Mouse (Mus musculus) thymus, adult 2 months (tissue): ENCODE results near the gene Dcst2.

Experiments used
- CTCF ChIP-seq: fragments of 200-500 bp; IDR thresholded peaks from 2 replicates; pipeline ENCODE4 v1.5.1; 2012; ENCODE audit warnings: mild to moderate bottlenecking, control low read depth, low read length, moderate library complexity, borderline replicate concordance; ENCODE audit not compliant: control insufficient read depth, poor library complexity, insufficient read depth; ENCODE audit errors: extremely low read depth
- POLR2A ChIP-seq: fragments of 200-500 bp; IDR thresholded peaks from 2 replicates; pipeline ENCODE4 v1.6.1; 2012; ENCODE audit warnings: mild to moderate bottlenecking, low read length, control low read depth, moderate library complexity; ENCODE audit not compliant: control insufficient read depth, poor library complexity, insufficient read depth; ENCODE audit errors: extremely low read depth

DNA sequence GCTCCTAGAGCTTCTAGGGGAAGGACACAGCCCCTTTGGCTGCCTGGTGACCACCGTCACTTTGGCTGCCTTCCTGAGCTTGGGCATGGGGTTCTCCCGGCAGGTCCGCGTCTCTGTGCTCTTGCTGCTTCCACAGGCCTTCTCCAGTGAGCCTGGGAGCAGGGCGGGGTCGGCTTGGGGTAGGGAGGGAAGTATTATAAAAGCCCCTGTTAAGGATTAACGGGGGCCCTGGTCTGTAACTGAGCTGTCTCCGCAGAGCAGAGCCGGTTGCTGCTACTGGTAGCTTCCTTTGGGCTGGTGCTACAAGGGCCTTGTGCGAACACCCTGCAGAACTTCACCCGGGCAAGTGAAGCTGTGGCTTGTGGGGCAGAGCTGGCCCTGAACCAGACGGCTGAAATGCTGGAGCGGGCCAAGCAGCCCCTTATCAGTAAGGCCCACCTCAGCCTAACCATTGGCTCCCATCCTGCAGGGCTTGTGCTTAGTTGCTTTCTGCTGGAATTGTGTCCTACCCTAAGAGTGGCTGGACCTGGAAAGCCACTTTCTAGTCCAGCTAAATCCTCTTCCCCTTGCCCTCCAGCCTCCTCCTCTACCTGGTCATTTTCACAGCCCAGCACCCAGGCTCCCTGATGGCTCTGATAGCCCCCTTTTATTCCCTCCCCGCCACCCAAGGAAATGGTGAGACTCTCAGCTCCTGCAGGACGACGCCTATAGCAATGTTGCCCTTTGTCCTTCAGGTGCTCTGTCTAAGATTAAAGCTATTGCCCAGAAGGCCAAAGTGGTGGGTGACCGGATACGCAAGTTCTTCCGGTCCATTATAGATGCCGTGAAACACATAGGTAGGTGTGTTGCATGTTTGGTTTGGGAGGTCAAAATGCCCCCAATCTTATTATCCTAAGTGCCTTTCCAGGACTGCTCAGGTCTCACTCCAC is 4.0 kb downstream of the Dcst2 start:
- TF ChIP-seq CTCF (no peak), POLR2A (no peak)
